Mouse (Mus musculus) embryonic facial prominence, embryonic 14.5 days (tissue): Measurements from ENCODE around the gene Fxr2. TPM values are rescaled to one million over a fixed set of nuclear protein-coding genes. Genes with fewer than 3 reads are reported as not detected.
"Not testable (repeated sequence)": the region's sequence is repeated elsewhere in the genome, so short reads cannot be mapped to it uniquely, and the experiment has no call there.

ENCODE experiments used
- ATAC-seq: fragments of 200-750 bp; cut with Nextera tagmentation; 2 replicates; pipeline ENCODE4 v1.8.0; 2017; ENCODE audit warnings: low read depth, moderate number of reproducible peaks, moderate TSS enrichment
- DNase-seq: peaks from one replicate; pipeline ENCODE4 v3.0.0-alpha.2; 2015; ENCODE audit warnings: low spot score
- H3K27ac ChIP-seq: fragments of 300-500 bp; sonication (generic); replicated peaks from 2 replicates; pipeline ENCODE4 v1.5.1; 2014; ENCODE audit warnings: low read depth, mild to moderate bottlenecking, low read length, moderate library complexity
- H3K27me3 ChIP-seq: fragments of 300-500 bp; sonication (generic); replicated peaks from 2 replicates; pipeline ENCODE4 v1.6.1; 2014; ENCODE audit warnings: low read length; ENCODE audit not compliant: control insufficient read depth, insufficient read depth
- H3K36me3 ChIP-seq: fragments of 300-500 bp; sonication (generic); 2 replicates; pipeline ENCODE4 v1.6.1; 2014; ENCODE audit warnings: low read length, mixed read lengths; ENCODE audit not compliant: control insufficient read depth, insufficient read depth
- H3K4me1 ChIP-seq: fragments of 300-500 bp; sonication (generic); 2 replicates; pipeline ENCODE4 v1.6.1; 2014; ENCODE audit warnings: antibody characterized with exemption, low read length; ENCODE audit not compliant: control insufficient read depth, insufficient read depth
- H3K4me2 ChIP-seq: fragments of 300-500 bp; sonication (generic); 2 replicates; pipeline ENCODE4 v1.6.1; 2014; ENCODE audit warnings: low read depth, mild to moderate bottlenecking, low read length, moderate library complexity, mixed read lengths
- H3K4me3 ChIP-seq: fragments of 300-500 bp; sonication (generic); 2 replicates; pipeline ENCODE4 v1.5.1; 2014; ENCODE audit warnings: low read depth, mild to moderate bottlenecking, low read length
- H3K9ac ChIP-seq: fragments of 300-500 bp; sonication (generic); 2 replicates; pipeline ENCODE4 v1.6.1; 2014; ENCODE audit warnings: low read depth, mild to moderate bottlenecking, low read length, moderate library complexity, mixed read lengths
- H3K9me3 ChIP-seq: fragments of 300-500 bp; sonication (generic); 2 replicates; pipeline ENCODE4 v1.6.1; 2016; ENCODE audit warnings: low read length; ENCODE audit not compliant: control insufficient read depth
- WGBS: fragments of 180-500 bp; shearing (Covaris S2); extraction: QIAGEN DNeasy Blood & Tissue Kit; methylation state at CpG from one replicate; pipeline ENCODE4 v1.1.7; 2014; 5-methylcytosine and 5-hydroxymethylcytosine counted together
- polyA plus RNA-seq: library from polyadenylated mRNA; unstranded; fragments of >200 nt; fragmentation: Nextera tagmentation; extraction: Ambion mirVana; gene quantifications from 2 replicates; pipeline ENCODE4 v1.2.1, GENCODE M21; 2014

The Fxr2 gene
- polyA plus RNA-seq, 1 experiment from 2014 or later: 25.4 TPM

GRCm38 (mm10) chr11:69605726-69606490, 26.9 kb upstream of the Fxr2 start, which contains the start of gene Atp1b2:
Gene Atp1b2, minus strand, starts transcription at chr11:69605942.
- Histone ChIP-seq H3K36me3 (no peaks in the 10 kb centered on the region), H3K9me3 (no peaks in the 10 kb centered on the region), H3K9ac (peak within 1 kb of the TSS; percentile 68), H3K4me2 (peak within 1 kb of the TSS; percentile 98), H3K27ac (peak within 1 kb of the TSS; percentile 10; the same call in 1 of the 2 replicates), H3K27me3 (peaks cover 5% of the 10 kb centered on the region; the same call in 1 of the 2 replicates), H3K4me1 (peaks cover 11% of the 10 kb centered on the region), H3K4me3 (peak within 1 kb of the TSS; percentile 60)
- DNase-seq (peak; percentile 95), ATAC-seq (peak; percentile 95)
- 2% methylated on average over 32 of the region's 32 CpGs for WGBS

DNA sequence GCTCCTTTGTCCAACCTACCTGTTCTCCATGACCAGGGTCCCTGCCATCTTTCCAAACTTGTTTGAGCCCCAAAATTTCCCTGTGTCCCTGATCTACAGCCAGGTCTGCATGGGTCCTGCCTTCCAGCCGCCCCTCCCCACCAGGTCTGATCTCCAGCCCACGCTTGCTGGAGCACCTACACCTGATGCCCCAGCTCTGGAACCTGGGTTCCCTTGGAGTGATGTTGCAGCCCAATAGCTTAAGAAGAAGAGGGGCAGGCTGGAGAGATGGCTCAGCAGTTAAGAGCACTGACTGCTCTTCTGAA, 26.3 kb upstream of the Fxr2 start:
- ATAC-seq (no peak), DNase-seq (no peak)
- peaks cover 5% of the 10 kb centered on the region; the same call in 1 of the 2 replicates for H3K27me3 ChIP-seq
- H3K9ac ChIP-seq: peak overlapping the region; percentile 68; the same call in 1 of the 2 replicates
- H3K36me3 ChIP-seq: no peaks in the 10 kb centered on the region
- H3K9me3 ChIP-seq: no peaks in the 10 kb centered on the region
- H3K4me2 ChIP-seq: peak overlapping the region; percentile 98
- H3K4me1 ChIP-seq: peaks cover 10% of the 10 kb centered on the region
- H3K4me3 ChIP-seq: peak overlapping the region; percentile 60
- 0 out of 2 replicates have a peak overlapping the region, but pooled peaks have one; percentile 10 for H3K27ac ChIP-seq
- 66% methylated on average over 2 of the region's 2 CpGs for WGBS

- H3K4me1 ChIP-seq: peaks cover 10% of the 10 kb centered on the region
- DNase-seq (no peak), ATAC-seq (no peak)
- no peaks in the 10 kb centered on the region for H3K36me3 ChIP-seq
- H3K4me2 ChIP-seq: no peak overlapping the region
- no peaks in the 10 kb centered on the region for H3K9me3 ChIP-seq
- H3K27ac ChIP-seq: no peak overlapping the region
- WGBS: 79% methylated on average over 2 of the region's 2 CpGs
- H3K4me3 ChIP-seq: no peak overlapping the region
- H3K9ac ChIP-seq: no peak overlapping the region
- H3K27me3 ChIP-seq: peaks cover 5% of the 10 kb centered on the region; the same call in 1 of the 2 replicates
These were observed 26.0 kb upstream of the Fxr2 start for GRCm38 (mm10) chr11:69606832-69607231.

- Histone ChIP-seq H3K4me1 (peaks cover 11% of the 10 kb centered on the region), H3K27ac (no peak overlapping the region), H3K4me3 (no peak overlapping the region), H3K9ac (no peak overlapping the region), H3K36me3 (no peaks in the 10 kb centered on the region), H3K4me2 (no peak overlapping the region), H3K27me3 (peaks cover 5% of the 10 kb centered on the region; the same call in 1 of the 2 replicates), H3K9me3 (no peaks in the 10 kb centered on the region)
- ATAC-seq: no peak
- no peak for DNase-seq
- 88% methylated on average over 1 of the region's 3 CpGs for WGBS
These were observed 24.3 kb upstream of the Fxr2 start for GRCm38 (mm10) chr11:69608525-69608924.

GRCm38 (mm10) chr11:69609416-69609815, 23.4 kb upstream of the Fxr2 start:
- H3K4me2 ChIP-seq: no peak overlapping the region
- H3K36me3 ChIP-seq: no peaks in the 10 kb centered on the region
- 58% methylated on average over 7 of the region's 7 CpGs for WGBS
- no peak for DNase-seq
- no peak overlapping the region for H3K27ac ChIP-seq
- no peak overlapping the region for H3K9ac ChIP-seq
- ATAC-seq: no peak
- peaks cover 2% of the 10 kb centered on the region; the same call in 1 of the 2 replicates for H3K27me3 ChIP-seq
- no peaks in the 10 kb centered on the region for H3K9me3 ChIP-seq
- no peak overlapping the region for H3K4me3 ChIP-seq
- peaks cover 11% of the 10 kb centered on the region for H3K4me1 ChIP-seq

GRCm38 (mm10) chr11:69610899-69611298, 21.9 kb upstream of the Fxr2 start:
- peaks cover 4% of the 10 kb centered on the region; the same call in 1 of the 2 replicates for H3K4me1 ChIP-seq
- H3K36me3 ChIP-seq: no peaks in the 10 kb centered on the region
- no peak overlapping the region for H3K4me2 ChIP-seq
- DNase-seq: no peak
- ATAC-seq: no peak
- no peaks in the 10 kb centered on the region for H3K9me3 ChIP-seq
- H3K9ac ChIP-seq: no peak overlapping the region
- H3K27ac ChIP-seq: no peak overlapping the region
- H3K4me3 ChIP-seq: no peak overlapping the region
- H3K27me3 ChIP-seq: no peaks in the 10 kb centered on the region
- 56% methylated on average over 4 of the region's 4 CpGs for WGBS

DNA sequence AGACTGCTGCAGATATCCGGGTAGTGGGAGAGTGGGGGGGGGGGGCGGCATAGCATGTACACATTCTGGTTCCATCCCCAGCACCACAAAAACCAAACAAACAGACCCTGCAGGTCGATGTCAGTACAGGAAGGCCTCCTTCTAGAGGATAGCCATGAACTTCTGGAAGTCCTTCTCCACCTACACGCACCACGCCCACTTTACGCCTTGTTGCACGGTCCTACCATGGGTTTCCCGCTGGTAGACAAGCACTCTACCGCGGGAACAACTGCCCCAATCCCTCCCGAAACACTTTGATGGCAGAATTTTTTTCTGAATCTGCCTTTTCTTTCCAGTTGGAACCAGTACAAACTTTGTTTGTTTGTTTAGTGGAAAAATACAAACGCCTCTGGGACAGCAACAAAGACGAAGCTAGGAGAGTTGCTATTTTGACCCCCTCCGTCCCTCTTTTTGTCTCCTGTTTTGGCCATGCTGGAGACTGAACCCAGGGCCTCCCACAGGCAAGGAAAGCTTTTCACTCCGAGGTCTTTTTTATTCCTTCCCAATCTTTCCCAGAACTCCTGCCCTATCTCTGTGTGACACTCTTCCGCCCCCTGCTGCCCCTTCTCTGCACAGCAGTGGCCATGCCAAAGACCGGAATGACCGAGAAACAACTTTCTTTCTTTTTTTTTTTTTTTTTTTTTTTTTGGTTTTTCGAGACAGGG, 19.1 kb upstream of the Fxr2 start:
- H3K4me3 ChIP-seq: no peak overlapping the region
- 11% methylated on average over 17 of the region's 19 CpGs for WGBS
- no peaks in the 10 kb centered on the region for H3K36me3 ChIP-seq
- peak overlapping the region; percentile 15; the same call in 1 of the 2 replicates for H3K9ac ChIP-seq
- H3K4me2 ChIP-seq: peak overlapping the region; percentile 40; the same call in 1 of the 2 replicates
- no peak overlapping the region for H3K27ac ChIP-seq
- no peaks in the 10 kb centered on the region for H3K27me3 ChIP-seq
- H3K9me3 ChIP-seq: no peaks in the 10 kb centered on the region
- peaks cover 4% of the 10 kb centered on the region; the same call in 1 of the 2 replicates for H3K4me1 ChIP-seq
- DNase-seq: peak; percentile 84
- peak; percentile 72; the same call in 1 of the 2 replicates for ATAC-seq

GRCm38 (mm10) chr11:69614257-69614588, 18.6 kb upstream of the Fxr2 start:
- ATAC-seq, H3K4me2 ChIP-seq, DNase-seq, H3K9me3 ChIP-seq, H3K4me1 ChIP-seq, H3K9ac ChIP-seq, H3K27me3 ChIP-seq, H3K27ac ChIP-seq, H3K4me3 ChIP-seq, H3K36me3 ChIP-seq: not testable (repeated sequence)
- WGBS: 50% methylated on average over 11 of the region's 11 CpGs
